Mouse (Mus musculus): ENCODE measurements at regions not wholly inside any gene's neighbourhood (a gene's known extent, or its start where the extent isn't known, plus 50 kb on each side); places are given as distances from the start of the nearest gene placed in this dataset.

DNA sequence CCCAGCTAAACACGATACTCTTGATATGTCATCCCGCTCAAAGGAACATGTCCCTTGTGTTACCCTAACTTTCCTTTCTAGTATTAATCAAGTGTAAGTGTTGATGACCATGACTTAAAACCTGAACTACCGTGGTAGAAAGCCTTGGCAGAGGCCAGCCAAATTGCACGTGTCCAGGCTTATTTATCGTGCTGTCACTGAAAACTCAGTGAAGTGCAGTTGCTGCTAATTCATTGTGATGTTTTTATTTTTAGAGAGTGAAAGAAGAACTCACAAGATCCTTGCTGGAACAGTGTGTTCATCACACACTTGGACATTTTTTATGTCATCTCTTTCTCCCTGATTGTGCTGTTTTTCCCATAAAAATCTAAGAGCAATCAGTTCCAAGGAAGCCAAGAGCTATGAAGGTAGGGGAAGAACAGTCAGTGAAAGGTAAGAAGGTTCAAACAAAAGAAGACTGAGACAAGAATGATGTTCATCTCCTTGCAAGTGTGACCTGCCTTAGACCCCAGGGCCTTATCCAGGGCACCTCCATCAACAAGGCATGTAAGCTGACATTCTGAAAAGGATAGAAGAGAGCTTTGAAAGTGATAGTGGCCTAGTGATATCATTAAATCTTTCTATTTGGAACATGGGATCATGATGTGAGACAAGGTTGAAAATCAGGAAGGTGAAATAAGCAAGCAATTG is 718.9 kb upstream of the Nrsn1 start:
- TF ChIP-seq POLR2A (IDR thresholded peaks at IDR 0.05; ENCODE audit: insufficient read depth, low read depth, low read length) (no peak), CTCF (IDR thresholded peaks at IDR 0.05) (no peak)
